Mouse (Mus musculus) left cerebral cortex, postnatal 25 days (tissue): Measurements from ENCODE around the gene Tmem216. TPM values are rescaled to one million over a fixed set of nuclear protein-coding genes. Genes with fewer than 3 reads are reported as not detected.

ENCODE experiments used
- DNase-seq, 2 experiments: peaks; one replicate each; pipeline ENCODE4 v3.0.0; 2022; ENCODE audit warnings: low spot score in 2 of 2, mixed read lengths in 1 of 2
- intact Hi-C: fragments of 180-260 bp; cut with DNase I; formaldehyde crosslinking; loops from one replicate; pipeline ENCODE4 v1.15.1; 2025
- total RNA-seq, 2 experiments: library from RNA; stranded (reverse); gene quantifications; 2 replicates each; pipeline ENCODE4 v1.2.3; 2021

Gene Tmem216
- total RNA-seq: 10 to 100 TPM; 10.7 to 11.5 TPM

DNA sequence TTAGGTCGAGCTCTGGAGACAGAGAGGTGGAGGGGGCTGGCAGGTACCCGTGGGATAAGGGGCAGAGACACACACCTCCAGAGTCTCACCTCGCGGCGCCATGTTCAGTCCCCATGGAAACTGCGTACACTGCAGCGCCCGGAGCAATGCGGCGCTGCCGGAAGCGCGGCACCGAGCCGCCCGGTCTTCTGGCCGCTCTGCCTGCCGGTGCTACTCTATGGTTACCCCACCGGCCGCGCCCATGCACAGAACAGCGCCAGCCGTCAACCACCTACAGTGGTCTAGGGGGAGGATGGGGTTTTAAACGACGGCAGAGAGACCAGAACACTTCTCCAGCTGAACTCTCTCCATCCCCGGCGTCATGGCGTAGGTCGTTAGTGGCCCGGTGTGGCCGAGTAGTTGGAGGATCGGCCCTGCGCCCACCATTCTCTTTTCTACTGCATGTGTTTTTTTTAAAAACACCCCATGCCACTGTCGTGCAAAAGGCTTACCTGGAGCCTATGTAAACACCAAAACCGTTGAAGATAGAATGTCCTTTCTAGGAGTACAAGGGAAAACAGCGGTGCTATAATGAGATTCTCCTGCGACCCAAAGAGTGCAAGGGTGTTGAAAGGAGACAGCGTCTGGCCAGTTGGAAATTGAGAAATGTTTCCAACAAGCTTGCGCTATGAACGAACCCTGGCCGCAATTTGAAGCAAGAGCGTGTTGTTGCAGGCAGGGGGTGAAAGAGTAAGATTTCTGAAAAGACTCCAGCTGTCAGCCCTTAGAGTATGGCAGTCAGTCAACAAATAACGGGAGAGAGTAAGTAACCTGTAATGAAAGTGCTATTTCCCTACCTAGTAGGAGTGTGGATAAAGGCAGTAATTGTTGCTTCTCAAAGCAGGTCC is at the start of gene Tmem216:
Tmem216 (minus strand) TSS at position 615 of the 887 bp plus-strand sequence.
- intact Hi-C loops: loop anchor here (1.0 kb wide), 2 partner anchors 21 to 49 kb away; partner anchors contain the start of genes Cyb561a3, Ddb1, Tkfc and Tmem138
- DNase-seq: peak; percentile 88 to 90

- DNase-seq: peak; percentile 99
- intact Hi-C loops: loop anchor here (1.0 kb wide), 2 partner anchors 28 to 50 kb away; partner anchors contain the start of genes Cyb561a3 and Tmem138
Observed at GRCm38 (mm10) chr19:10605293-10605900, 49.4 kb upstream of the Tmem216 start, which contains the start of the genes Ddb1 and Tkfc. Gene Ddb1, plus strand, starts transcription at chr19:10605327. Gene Tkfc, minus strand, starts transcription at chr19:10605654.

DNA sequence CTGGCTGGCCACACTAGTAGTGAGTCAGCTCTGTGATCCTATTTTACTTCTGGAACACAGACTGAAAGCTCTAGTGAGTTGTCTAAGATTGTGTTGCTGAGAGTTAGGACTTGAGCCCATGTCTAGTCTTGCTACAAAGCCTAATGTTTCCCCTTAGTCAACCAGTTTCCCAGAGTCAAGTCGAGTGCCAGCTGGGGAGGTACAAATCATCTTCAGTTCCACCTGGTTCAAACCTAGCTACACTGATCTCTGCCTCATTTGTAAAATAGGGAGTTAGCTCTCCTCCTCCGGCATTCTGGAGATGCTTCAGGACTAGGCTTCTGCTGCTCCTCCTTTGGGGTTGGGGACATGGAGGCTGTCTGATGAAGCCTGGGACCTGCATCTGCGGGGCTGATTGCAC is 48.5 kb upstream of the Tmem216 start:
- DNase-seq: no peak
- intact Hi-C loops: no loop called here

DNA sequence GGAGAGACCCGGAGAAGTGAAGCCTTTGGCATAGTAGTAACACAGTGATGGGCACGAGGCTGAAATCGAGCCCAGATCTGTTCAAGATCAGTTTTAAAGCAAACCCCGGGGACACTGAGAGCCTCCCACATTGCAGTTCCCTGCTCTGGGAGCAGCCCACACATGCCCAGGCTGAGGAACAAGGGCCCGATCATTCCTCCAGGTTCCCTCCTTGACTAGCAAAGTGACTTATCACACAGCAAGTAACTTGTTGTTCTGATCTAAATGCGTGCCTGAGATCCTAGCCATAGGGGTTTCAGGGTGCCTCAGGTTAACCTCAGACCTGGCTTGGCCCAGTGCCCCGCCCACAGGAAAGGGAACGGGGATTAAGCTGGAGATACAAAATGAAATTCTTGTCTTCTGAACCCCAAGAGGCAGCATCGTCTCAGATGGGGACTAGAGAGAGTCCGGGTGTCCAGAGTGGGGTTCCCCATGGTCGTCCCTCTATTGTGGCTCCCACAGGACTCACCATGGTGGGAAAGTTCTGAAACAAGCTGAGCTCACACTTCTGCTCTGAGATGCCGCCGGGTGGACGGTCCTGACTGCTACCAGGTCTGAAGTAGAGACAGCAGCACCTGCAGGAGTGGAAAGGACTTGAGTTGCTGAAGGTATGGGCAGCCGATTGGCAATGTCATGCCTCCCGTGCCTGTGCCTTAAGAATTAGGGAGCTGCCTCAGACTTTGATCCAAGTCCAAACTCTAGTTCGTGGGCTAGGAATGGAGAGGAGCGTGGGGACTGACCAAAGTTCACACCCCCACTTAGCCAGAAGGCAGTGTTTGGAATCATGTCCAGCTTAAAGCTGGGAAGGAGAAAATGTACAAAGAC is 47.9 kb upstream of the Tmem216 start:
- intact Hi-C loops: no loop called here
- DNase-seq: no peak

DNA sequence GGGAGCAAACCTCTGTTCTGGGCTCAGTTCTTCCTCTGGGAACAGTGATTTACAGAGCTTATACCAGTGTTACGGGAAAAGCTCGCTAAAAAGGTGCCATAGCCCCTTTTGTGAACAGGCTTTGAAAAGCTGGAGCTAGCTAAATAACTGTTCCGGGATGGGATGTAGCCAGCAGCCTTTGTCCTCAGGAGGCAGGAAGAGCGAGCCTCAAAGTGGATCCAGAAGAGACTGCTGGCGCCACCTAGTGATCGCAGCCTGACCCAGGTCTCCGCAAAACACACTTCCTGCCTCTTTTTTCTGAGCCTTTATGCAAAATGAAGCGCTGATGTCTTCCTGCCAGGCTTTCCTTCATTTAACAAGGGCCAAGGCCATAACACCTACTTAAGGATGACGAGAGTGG is 46.7 kb upstream of the Tmem216 start:
- intact Hi-C loops: no loop called here
- peak; percentile 86 to 91 for DNase-seq

- intact Hi-C loops: no loop called here
- no peak for DNase-seq
Observed at GRCm38 (mm10) chr19:10602247-10602769, 46.3 kb upstream of the Tmem216 start.

DNA sequence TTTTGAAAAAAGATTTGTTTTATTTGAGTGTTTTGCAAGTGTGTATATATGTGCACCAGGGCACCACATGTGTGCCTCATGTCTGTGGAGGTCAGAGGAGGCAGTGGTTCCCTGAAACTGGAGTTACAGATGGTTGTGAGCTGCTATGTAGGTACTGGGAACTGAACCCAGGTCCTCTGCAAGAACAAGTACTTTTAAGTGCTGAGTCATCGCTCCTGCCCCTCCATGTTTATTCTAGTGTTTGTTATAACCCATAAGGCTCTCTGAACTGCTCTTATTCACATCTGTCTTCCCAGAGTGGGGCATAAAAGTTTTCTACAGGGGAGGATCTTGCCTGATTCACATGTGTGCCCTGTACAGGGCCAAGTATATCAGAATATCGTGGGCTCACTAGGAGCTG is 43.6 kb upstream of the Tmem216 start:
- DNase-seq: no peak
- intact Hi-C loops: no loop called here

DNA sequence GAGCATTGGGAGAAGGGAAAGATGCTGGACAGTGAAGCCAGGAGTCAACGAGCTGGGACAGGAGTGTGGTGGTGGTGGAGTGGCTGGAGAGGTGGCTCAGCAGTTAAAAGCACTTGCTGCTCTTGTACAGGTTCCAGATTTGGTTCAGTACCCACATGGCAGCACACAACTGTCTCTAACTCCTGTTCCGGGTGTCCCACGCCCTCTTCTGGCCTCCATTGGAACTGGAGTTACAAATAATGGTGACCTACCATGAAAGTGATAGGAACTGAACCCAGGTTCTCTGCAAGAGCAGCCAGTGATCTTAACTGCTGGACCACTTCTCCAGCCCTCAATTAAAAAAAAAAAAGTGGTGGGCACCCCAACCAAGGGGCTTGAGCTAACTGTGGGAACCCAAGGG is 42.1 kb upstream of the Tmem216 start:
- intact Hi-C loops: no loop called here
- no peak for DNase-seq

DNA sequence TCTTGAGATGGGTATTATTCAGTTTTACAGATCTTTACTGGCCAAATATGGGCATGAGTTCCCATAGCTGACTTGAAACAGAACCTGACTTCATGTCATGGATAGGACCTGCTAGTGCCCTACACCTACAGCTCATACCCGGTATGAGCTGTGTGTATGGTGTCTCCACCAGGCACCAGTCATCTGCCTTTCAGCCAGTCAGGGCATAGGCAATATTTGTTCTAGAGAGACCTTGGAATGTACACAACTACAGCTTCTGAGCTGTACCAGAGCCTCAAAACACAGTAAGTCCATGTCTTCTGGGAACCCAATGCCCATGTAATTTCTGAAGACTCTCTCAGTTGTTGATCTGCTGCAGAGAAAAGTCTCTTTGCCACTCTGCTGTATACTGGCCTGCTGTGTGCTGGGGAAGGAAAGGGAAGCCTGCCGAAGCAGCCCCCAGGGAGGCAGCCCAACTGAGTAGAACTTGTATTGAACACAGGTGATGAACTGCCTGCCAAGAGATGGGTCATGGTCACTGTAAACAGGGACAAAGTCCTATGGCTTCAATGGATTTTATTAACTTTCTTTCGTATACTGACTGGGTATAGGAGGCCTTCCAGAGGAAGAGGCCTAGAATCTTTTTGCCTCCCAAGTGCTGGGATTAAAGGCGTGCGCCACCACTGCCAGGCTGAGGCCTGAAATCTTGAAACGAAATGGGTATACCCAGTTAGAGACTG is 35.8 kb upstream of the Tmem216 start:
- intact Hi-C loops: no loop called here
- no peak for DNase-seq

DNA sequence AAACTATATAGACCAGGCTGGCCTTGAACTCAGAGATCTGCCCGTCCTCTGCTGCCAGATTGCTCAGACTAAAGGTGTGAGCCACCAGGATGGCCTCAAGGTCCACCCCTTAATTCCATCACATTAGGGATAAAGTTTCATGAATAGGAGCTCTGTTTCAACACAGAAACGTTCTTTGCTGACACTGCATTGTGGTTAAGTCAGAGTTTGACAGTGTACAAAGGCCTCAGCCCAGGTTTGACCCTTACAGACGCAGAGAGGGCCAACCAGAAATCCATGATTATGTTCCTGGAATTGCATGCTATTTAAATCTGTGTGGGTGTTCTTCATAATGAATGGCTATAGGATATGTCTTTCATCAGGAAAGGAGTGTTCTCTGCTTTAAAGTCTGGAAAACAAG is 34.3 kb upstream of the Tmem216 start:
- intact Hi-C loops: no loop called here
- DNase-seq: no peak

GRCm38 (mm10) chr19:10589127-10589857 is 33.3 kb upstream of the Tmem216 start:
- DNase-seq: no peak
- intact Hi-C loops: no loop called here

- no peak for DNase-seq
- intact Hi-C loops: no loop called here
Observed at GRCm38 (mm10) chr19:10587231-10587630, 31.2 kb upstream of the Tmem216 start.

DNA sequence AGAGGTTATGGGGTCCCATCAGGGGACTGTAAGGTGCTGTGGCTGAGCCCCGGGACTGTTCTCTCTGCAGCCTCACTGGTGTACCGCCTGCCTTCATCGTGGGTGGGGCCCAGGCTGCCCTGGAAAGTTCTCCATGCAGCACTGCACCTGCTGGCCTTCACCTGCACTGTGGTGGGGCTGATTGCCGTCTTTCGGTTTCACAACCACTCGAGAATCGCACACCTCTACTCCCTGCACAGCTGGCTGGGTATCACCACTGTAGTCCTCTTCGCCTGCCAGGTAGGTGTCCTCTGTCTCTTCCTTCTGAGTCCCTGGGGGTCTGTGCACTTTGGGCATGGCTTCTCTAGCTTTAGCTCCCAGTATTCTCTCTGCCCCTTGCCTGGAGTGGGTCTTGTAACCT is 29.1 kb upstream of the Tmem216 start:
- DNase-seq: no peak
- intact Hi-C loops: no loop called here

DNA sequence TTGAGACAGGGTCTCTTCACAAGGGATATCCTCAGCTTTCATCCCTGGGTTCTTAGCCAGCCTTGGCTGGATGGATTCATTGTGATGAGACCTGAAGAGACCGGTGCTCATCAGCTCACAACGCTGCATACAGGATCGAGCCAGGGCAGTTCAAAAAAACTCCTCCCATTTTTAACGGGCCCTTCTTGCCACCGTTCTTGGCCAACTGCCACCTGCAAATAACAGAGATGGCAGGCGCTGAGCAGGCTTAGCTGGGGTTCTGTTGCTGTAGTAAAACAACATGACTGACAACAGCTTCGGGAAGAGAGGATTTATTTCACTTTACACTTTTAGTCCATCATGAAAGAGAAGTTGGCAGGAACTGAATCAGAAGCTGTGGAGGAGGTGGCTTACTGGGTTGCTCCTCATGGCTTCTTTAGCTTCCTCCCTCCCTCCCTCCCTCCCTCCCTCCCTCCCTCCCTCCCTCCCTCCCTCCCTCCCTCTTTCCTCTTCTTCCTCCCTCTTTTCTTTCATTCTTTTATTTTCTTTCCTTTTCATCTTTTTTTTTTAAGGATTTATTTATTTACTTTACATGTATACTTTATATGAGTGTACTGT is 27.6 kb upstream of the Tmem216 start:
- intact Hi-C loops: no loop called here
- DNase-seq: peak in 1 of 2 experiments; percentile 9

DNA sequence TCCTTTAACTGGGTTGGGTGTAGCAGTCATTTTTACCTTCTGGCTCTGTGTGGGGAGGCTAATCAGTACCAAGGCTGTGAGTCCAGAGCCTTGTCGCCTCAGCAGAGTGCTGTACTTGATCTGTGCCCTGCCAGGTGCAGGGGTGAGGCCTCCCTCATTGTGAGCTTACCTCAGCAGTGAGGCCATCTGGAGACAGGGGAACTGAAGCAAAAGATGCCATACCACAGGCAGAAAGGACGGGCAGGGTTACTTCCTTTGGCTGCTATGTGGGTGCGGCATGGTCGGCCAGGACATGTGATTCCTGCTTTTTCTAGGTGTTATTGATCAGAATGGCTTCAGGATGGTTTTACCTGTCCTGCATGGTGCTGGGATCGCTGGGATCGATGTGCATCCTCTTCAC is 25.9 kb upstream of the Tmem216 start:
- intact Hi-C loops: no loop called here
- DNase-seq: no peak

- DNase-seq: no peak
- intact Hi-C loops: no loop called here
Observed at GRCm38 (mm10) chr19:10580761-10581160, 24.7 kb upstream of the Tmem216 start.

- DNase-seq: no peak
- intact Hi-C loops: no loop called here
Observed at GRCm38 (mm10) chr19:10580102-10580501, 24.1 kb upstream of the Tmem216 start.
